ENCODE assay signal across 8 mouse cellular contexts in genomic region chr3:94463926-94464578, GRCm38 (mm10). TPM values are rescaled to one million over a fixed set of nuclear protein-coding genes. Genes with fewer than 3 reads are reported as not detected.
DNase-seq lines count a peak whose midpoint lies in the region; ATAC-seq and TF ChIP-seq lines count a peak whose summit lies in the region.

No protein-coding gene starts in this region.

- H3K36me3 ChIP-seq in neural tube, embryonic 11.5 days (ENCODE audit: control insufficient read depth, insufficient read depth, low read length): no peaks in the 10 kb centered on the region
- no peaks in the 10 kb centered on the region for H3K36me3 ChIP-seq in forebrain, embryonic 14.5 days (ENCODE audit: control insufficient read depth, insufficient read depth, low read length)
- H3K36me3 ChIP-seq in lung, postnatal 0 days (ENCODE audit: insufficient read depth, low read length): no peaks in the 10 kb centered on the region
- no peaks in the 10 kb centered on the region for H3K36me3 ChIP-seq in kidney, embryonic 15.5 days

- no peak overlapping the region for H3K4me2 ChIP-seq in neural tube, embryonic 11.5 days (ENCODE audit: low read depth)
- H3K4me2 ChIP-seq in forebrain, embryonic 14.5 days (ENCODE audit: low read length): peak overlapping the region; percentile 19
- H3K4me2 ChIP-seq in lung, postnatal 0 days (replicated peaks; ENCODE audit: low read depth, low read length): no peak overlapping the region
- no peak overlapping the region for H3K4me2 ChIP-seq in kidney, embryonic 15.5 days

- WGBS in neural tube, embryonic 11.5 days: 58% methylated on average over 11 of the region's 11 CpGs
- WGBS in forebrain, embryonic 14.5 days: 32% methylated on average over 10 of the region's 11 CpGs
- 37% methylated on average over 11 of the region's 11 CpGs for WGBS in lung, postnatal 0 days
- 23% methylated on average over 11 of the region's 11 CpGs for WGBS in olfactory bulb, adult 2 months
- WGBS in kidney, embryonic 15.5 days: 52% methylated on average over 11 of the region's 11 CpGs

- H3K9me3 ChIP-seq in neural tube, embryonic 11.5 days (ENCODE audit: control insufficient read depth, low read length): no peaks in the 10 kb centered on the region
- H3K9me3 ChIP-seq in forebrain, embryonic 14.5 days (replicated peaks; ENCODE audit: control insufficient read depth, low read length): no peaks in the 10 kb centered on the region
- H3K9me3 ChIP-seq in lung, postnatal 0 days (ENCODE audit: low read length): no peaks in the 10 kb centered on the region
- H3K9me3 ChIP-seq in kidney, embryonic 15.5 days (replicated peaks): no peaks in the 10 kb centered on the region

- TF ChIP-seq EP300 in lung, postnatal 0 days (IDR thresholded peaks at IDR 0.05): no peak

- H3K27me3 ChIP-seq in neural tube, embryonic 11.5 days (ENCODE audit: control insufficient read depth, insufficient read depth, low read length): no peaks in the 10 kb centered on the region
- H3K27me3 ChIP-seq in forebrain, embryonic 14.5 days (replicated peaks; ENCODE audit: control insufficient read depth, insufficient read depth, low read length): no peaks in the 10 kb centered on the region
- H3K27me3 ChIP-seq in lung, postnatal 0 days (replicated peaks; ENCODE audit: insufficient read depth, low read length): no peaks in the 10 kb centered on the region
- no peaks in the 10 kb centered on the region for H3K27me3 ChIP-seq in kidney, embryonic 15.5 days

- no peak for TF ChIP-seq POLR2A in olfactory bulb, adult 2 months (IDR thresholded peaks at IDR 0.05; ENCODE audit: insufficient read depth, low read depth, low read length)

- ATAC-seq in neural tube, embryonic 11.5 days (ENCODE audit: insufficient read depth, low FRiP score, low TSS enrichment): peak; percentile 61; the same call in 1 of the 2 replicates
- peak; percentile 69 for ATAC-seq in forebrain, embryonic 14.5 days
- ATAC-seq in lung, postnatal 0 days: peak; percentile 95
- ATAC-seq in kidney, embryonic 15.5 days (replicated peaks; ENCODE audit: low FRiP score): no peak

- H3K27ac ChIP-seq in neural tube, embryonic 11.5 days (ENCODE audit: low read depth, low read length): no peak overlapping the region
- H3K27ac ChIP-seq in forebrain, embryonic 14.5 days (ENCODE audit: low read depth, low read length): peak overlapping the region; percentile 94
- H3K27ac ChIP-seq in lung, postnatal 0 days (ENCODE audit: low read length): no peak overlapping the region
- peak overlapping the region; percentile 87 for H3K27ac ChIP-seq in olfactory bulb, adult 2 months (ENCODE audit: insufficient read depth, low read depth, low read length)
- no peak overlapping the region for H3K27ac ChIP-seq in kidney, embryonic 15.5 days

- DNase-seq in neural tube, embryonic 11.5 days (ENCODE audit: low spot score): peak; percentile 57
- DNase-seq in neural tube, embryonic 10.5 days (ENCODE audit: extremely low spot score, low spot score): no peak
- peak; percentile 86 for DNase-seq in forebrain, embryonic 14.5 days (ENCODE audit: low spot score)
- DNase-seq in lung, postnatal 0 days (ENCODE audit: low spot score): peak; percentile 87
- DNase-seq in adrenal gland, adult 2 months: no peak
- no peak for DNase-seq in frontal cortex, adult 2 months (ENCODE audit: extremely low spot score in 1 of 2, low spot score in 1 of 2)

- no peak overlapping the region for H3K4me3 ChIP-seq in neural tube, embryonic 11.5 days (ENCODE audit: low read depth, low read length)
- no peak overlapping the region for H3K4me3 ChIP-seq in forebrain, embryonic 14.5 days (ENCODE audit: low read depth, low read length)
- H3K4me3 ChIP-seq in lung, postnatal 0 days (ENCODE audit: low read depth, low read length): no peak overlapping the region
- H3K4me3 ChIP-seq in olfactory bulb, adult 2 months (ENCODE audit: insufficient read depth, low read depth, low read length): no peak overlapping the region
- no peak overlapping the region for H3K4me3 ChIP-seq in kidney, embryonic 15.5 days (replicated peaks)

- TF ChIP-seq CTCF in lung, postnatal 0 days (IDR thresholded peaks at IDR 0.05): no peak
- no peak for TF ChIP-seq CTCF in olfactory bulb, adult 2 months (IDR thresholded peaks at IDR 0.05; ENCODE audit: insufficient read depth, low read depth, low read length)

- H3K9ac ChIP-seq in neural tube, embryonic 11.5 days (ENCODE audit: low read length): no peak overlapping the region
- 0 out of 2 replicates have a peak overlapping the region, but pooled peaks have one; percentile 4 for H3K9ac ChIP-seq in forebrain, embryonic 14.5 days (ENCODE audit: low read length)
- no peak overlapping the region for H3K9ac ChIP-seq in lung, postnatal 0 days (replicated peaks; ENCODE audit: low read depth)
- no peak overlapping the region for H3K9ac ChIP-seq in kidney, embryonic 15.5 days

- H3K4me1 ChIP-seq in neural tube, embryonic 11.5 days (ENCODE audit: control insufficient read depth, insufficient read depth, low read length): peaks cover 5% of the 10 kb centered on the region
- H3K4me1 ChIP-seq in forebrain, embryonic 14.5 days (ENCODE audit: control insufficient read depth, insufficient read depth, low read length): peaks cover 25% of the 10 kb centered on the region
- H3K4me1 ChIP-seq in lung, postnatal 0 days (ENCODE audit: insufficient read depth, low read depth, low read length): no peaks in the 10 kb centered on the region
- peaks cover 25% of the 10 kb centered on the region for H3K4me1 ChIP-seq in olfactory bulb, adult 2 months (ENCODE audit: control insufficient read depth, insufficient read depth, low read length)
- no peaks in the 10 kb centered on the region for H3K4me1 ChIP-seq in kidney, embryonic 15.5 days

RNA-seq across cellular contexts. Expression of gene Celf3, which starts 14.0 kb away (rescaled TPM):
- 143 and 154 TPM in 2 replicates for polyA plus RNA-seq in neural tube, embryonic 11.5 days (2014; fragmentation: Nextera tagmentation; extraction: Ambion mirVana)
- polyA plus RNA-seq in forebrain, embryonic 14.5 days (2014; fragmentation: Nextera tagmentation; extraction: Ambion mirVana): 301 and 306 TPM in 2 replicates
- 0.80 and 1.2 TPM in 2 replicates for polyA plus RNA-seq in lung, postnatal 0 days (2015; fragmentation: Nextera tagmentation; extraction: Ambion mirVana)
- polyA plus RNA-seq in olfactory bulb, adult 2 months (2012; ENCODE audit: insufficient read depth, insufficient read length, low replicate concordance, missing spikeins): 386 TPM in 1 of 2 replicates, not detected in the other
- 10 to 100 TPM; 17.6 to 27.7 TPM for total RNA-seq in adrenal gland, adult 2 months (2021)
- 62.2 and 77.6 TPM in 2 replicates for polyA plus RNA-seq in adrenal gland, adult 2 months (2012; rRNA removed)
- 2.5 and 5.5 TPM in 2 replicates for polyA plus RNA-seq in kidney, embryonic 15.5 days (2015; fragmentation: Nextera tagmentation; extraction: Ambion mirVana)
- 410 and 454 TPM in 2 replicates for polyA plus RNA-seq in frontal cortex, adult 2 months (2012; rRNA removed)

RNA-seq across cellular contexts. Expression of gene Riiad1, which starts 16.1 kb away (rescaled TPM):
- polyA plus RNA-seq in neural tube, embryonic 11.5 days (2014; fragmentation: Nextera tagmentation; extraction: Ambion mirVana): 9.3 and 9.5 TPM in 2 replicates
- 14.7 and 19.2 TPM in 2 replicates for polyA plus RNA-seq in forebrain, embryonic 14.5 days (2014; fragmentation: Nextera tagmentation; extraction: Ambion mirVana)
- 28.7 and 32.9 TPM in 2 replicates for polyA plus RNA-seq in lung, postnatal 0 days (2015; fragmentation: Nextera tagmentation; extraction: Ambion mirVana)
- polyA plus RNA-seq in olfactory bulb, adult 2 months (2012; ENCODE audit: insufficient read depth, insufficient read length, low replicate concordance, missing spikeins): not detected in 2 replicates
- 1 to 10 TPM; 2.8 to 3.5 TPM for total RNA-seq in adrenal gland, adult 2 months (2021)
- polyA plus RNA-seq in adrenal gland, adult 2 months (2012; rRNA removed): not detected in 2 replicates
- polyA plus RNA-seq in kidney, embryonic 15.5 days (2015; fragmentation: Nextera tagmentation; extraction: Ambion mirVana): 1.2 and 2.3 TPM in 2 replicates
- 3.5 and 4.6 TPM in 2 replicates for polyA plus RNA-seq in frontal cortex, adult 2 months (2012; rRNA removed)

RNA-seq across cellular contexts. Expression of gene Oaz3, which starts 20.3 kb away (rescaled TPM):
- 0.23 and 0.41 TPM in 2 replicates for polyA plus RNA-seq in neural tube, embryonic 11.5 days (2014; fragmentation: Nextera tagmentation; extraction: Ambion mirVana)
- polyA plus RNA-seq in forebrain, embryonic 14.5 days (2014; fragmentation: Nextera tagmentation; extraction: Ambion mirVana): 0.38 and 0.78 TPM in 2 replicates
- polyA plus RNA-seq in lung, postnatal 0 days (2015; fragmentation: Nextera tagmentation; extraction: Ambion mirVana): 0.25 and 0.30 TPM in 2 replicates
- not detected in 2 replicates for polyA plus RNA-seq in olfactory bulb, adult 2 months (2012; ENCODE audit: insufficient read depth, insufficient read length, low replicate concordance, missing spikeins)
- total RNA-seq in adrenal gland, adult 2 months (2021): under 1 TPM in 1 of 2 experiments, not detected in 1; 0.24 TPM
- 0.15 TPM in 1 of 2 replicates, not detected in the other for polyA plus RNA-seq in adrenal gland, adult 2 months (2012; rRNA removed)
- 0.45 and 0.84 TPM in 2 replicates for polyA plus RNA-seq in kidney, embryonic 15.5 days (2015; fragmentation: Nextera tagmentation; extraction: Ambion mirVana)
- 0.19 and 0.28 TPM in 2 replicates for polyA plus RNA-seq in frontal cortex, adult 2 months (2012; rRNA removed)

RNA-seq across cellular contexts. Expression of gene Mrpl9, which starts 20.9 kb away (rescaled TPM):
- polyA plus RNA-seq in neural tube, embryonic 11.5 days (2014; fragmentation: Nextera tagmentation; extraction: Ambion mirVana): 64.7 and 68.3 TPM in 2 replicates
- 57.2 and 58.6 TPM in 2 replicates for polyA plus RNA-seq in forebrain, embryonic 14.5 days (2014; fragmentation: Nextera tagmentation; extraction: Ambion mirVana)
- polyA plus RNA-seq in lung, postnatal 0 days (2015; fragmentation: Nextera tagmentation; extraction: Ambion mirVana): 39.2 and 39.7 TPM in 2 replicates
- polyA plus RNA-seq in olfactory bulb, adult 2 months (2012; ENCODE audit: insufficient read depth, insufficient read length, low replicate concordance, missing spikeins): not detected in 2 replicates
- total RNA-seq in adrenal gland, adult 2 months (2021): 10 to 100 TPM; 46.4 to 84.5 TPM
- 16.4 and 18.0 TPM in 2 replicates for polyA plus RNA-seq in adrenal gland, adult 2 months (2012; rRNA removed)
- polyA plus RNA-seq in kidney, embryonic 15.5 days (2015; fragmentation: Nextera tagmentation; extraction: Ambion mirVana): 68.4 and 70.4 TPM in 2 replicates
- polyA plus RNA-seq in frontal cortex, adult 2 months (2012; rRNA removed): 49.4 and 52.5 TPM in 2 replicates

RNA-seq across cellular contexts. Expression of gene Tdrkh, which starts 51.0 kb away (rescaled TPM):
- 43.8 and 48.1 TPM in 2 replicates for polyA plus RNA-seq in neural tube, embryonic 11.5 days (2014; fragmentation: Nextera tagmentation; extraction: Ambion mirVana)
- 59.8 and 61.9 TPM in 2 replicates for polyA plus RNA-seq in forebrain, embryonic 14.5 days (2014; fragmentation: Nextera tagmentation; extraction: Ambion mirVana)
- polyA plus RNA-seq in lung, postnatal 0 days (2015; fragmentation: Nextera tagmentation; extraction: Ambion mirVana): 2.1 and 4.7 TPM in 2 replicates
- polyA plus RNA-seq in olfactory bulb, adult 2 months (2012; ENCODE audit: insufficient read depth, insufficient read length, low replicate concordance, missing spikeins): not detected in 2 replicates
- 10 to 100 TPM in 1 of 2 experiments, 1 to 10 TPM in 1; 6.4 to 14.7 TPM for total RNA-seq in adrenal gland, adult 2 months (2021)
- 0.23 and 0.24 TPM in 2 replicates for polyA plus RNA-seq in adrenal gland, adult 2 months (2012; rRNA removed)
- 12.0 and 15.5 TPM in 2 replicates for polyA plus RNA-seq in kidney, embryonic 15.5 days (2015; fragmentation: Nextera tagmentation; extraction: Ambion mirVana)
- polyA plus RNA-seq in frontal cortex, adult 2 months (2012; rRNA removed): 15.5 and 17.0 TPM in 2 replicates

Comparison
In these comparisons a context has a peak if more than half of its experiments do, and no peak if none do; other contexts are left out.
1. DNase-seq: peak in neural tube, embryonic 11.5 days (single experiment), forebrain, embryonic 14.5 days (single experiment) and lung, postnatal 0 days (single experiment); none in neural tube, embryonic 10.5 days (single experiment), adrenal gland, adult 2 months (single experiment) and frontal cortex, adult 2 months (0 of 2).
2. H3K27ac ChIP-seq: peak in forebrain, embryonic 14.5 days (single experiment) and olfactory bulb, adult 2 months (single experiment); none in neural tube, embryonic 11.5 days (single experiment), lung, postnatal 0 days (single experiment) and kidney, embryonic 15.5 days (single experiment).